Mouse (Mus musculus) spleen, adult 12 weeks (tissue): ENCODE data around the gene Ttc12.

Experiments used
- DNase-seq: peaks from one replicate; pipeline ENCODE4 v3.0.0; 2022; ENCODE audit warnings: low spot score

Ttc12 gene

DNA sequence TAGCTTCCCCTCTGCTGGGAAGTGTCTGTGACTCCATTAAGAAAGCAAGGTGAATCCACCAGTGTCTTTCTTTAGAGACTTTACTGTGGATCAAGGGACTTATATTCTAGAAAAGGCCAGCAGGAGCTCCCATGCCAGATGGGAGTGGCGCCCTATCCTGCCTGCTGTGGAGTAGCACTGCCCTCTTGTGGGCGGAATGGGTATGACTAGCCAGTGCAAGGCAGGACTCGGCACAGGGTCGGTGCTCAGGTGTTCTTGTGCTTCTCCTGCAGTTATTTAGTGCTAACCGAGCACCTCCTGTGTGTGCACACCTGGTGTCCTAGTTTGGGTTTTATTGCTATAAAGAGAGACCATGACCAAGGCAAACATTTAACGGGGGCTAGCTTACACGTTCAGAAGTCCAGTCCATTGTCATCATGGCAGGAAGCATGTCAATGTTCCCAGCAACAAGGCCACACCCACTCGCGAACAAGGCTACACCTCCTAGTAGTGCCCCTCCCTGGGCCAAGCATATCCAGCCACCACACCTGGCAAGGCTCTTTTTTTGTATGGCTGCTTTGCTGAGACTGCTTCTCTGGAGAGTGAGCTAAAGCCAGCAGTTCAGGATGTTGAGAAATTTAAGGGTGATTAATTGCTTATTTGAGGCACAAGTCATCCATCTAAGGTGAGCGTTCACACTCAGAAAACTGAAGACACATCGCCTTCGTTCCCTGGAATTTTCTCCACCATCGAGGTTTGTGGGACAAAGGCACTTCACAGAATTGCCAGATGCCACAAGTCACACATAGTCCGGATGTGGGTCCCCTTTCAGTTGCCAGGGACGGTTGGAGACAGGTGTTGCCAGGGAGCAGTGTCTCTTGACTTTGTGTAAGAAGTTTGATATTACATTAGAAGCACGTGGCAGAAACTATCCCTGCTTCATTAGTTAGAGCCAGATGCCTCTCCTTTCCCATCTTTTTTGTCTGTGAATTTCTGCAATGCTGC is 3.2 kb upstream of the Ttc12 start:
- DNase-seq = peak; percentile 14

DNA sequence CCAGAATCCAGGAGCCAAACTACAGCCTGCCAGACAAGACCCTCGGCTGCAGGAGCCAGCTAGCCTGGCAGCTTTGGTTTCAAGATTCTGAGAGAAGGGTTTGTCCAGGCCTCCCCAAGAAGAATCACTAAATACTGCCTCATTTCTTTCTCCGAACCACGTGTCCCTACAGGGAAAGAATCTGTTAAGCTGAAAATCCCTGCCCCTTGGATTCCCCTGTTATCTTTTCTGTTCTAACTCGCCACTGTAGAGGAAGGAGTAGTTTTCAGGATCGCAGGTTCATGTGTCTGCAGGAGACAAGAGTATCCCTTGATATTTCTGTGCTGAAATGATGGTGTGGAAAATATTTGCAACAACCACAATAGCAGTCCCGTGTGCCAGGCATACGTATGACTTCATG is 2.2 kb upstream of the Ttc12 start:
- DNase-seq = no peak

GRCm38 (mm10) chr9:49487657-49487943 is 1.6 kb upstream of the Ttc12 start:
- no peak for DNase-seq

DNA sequence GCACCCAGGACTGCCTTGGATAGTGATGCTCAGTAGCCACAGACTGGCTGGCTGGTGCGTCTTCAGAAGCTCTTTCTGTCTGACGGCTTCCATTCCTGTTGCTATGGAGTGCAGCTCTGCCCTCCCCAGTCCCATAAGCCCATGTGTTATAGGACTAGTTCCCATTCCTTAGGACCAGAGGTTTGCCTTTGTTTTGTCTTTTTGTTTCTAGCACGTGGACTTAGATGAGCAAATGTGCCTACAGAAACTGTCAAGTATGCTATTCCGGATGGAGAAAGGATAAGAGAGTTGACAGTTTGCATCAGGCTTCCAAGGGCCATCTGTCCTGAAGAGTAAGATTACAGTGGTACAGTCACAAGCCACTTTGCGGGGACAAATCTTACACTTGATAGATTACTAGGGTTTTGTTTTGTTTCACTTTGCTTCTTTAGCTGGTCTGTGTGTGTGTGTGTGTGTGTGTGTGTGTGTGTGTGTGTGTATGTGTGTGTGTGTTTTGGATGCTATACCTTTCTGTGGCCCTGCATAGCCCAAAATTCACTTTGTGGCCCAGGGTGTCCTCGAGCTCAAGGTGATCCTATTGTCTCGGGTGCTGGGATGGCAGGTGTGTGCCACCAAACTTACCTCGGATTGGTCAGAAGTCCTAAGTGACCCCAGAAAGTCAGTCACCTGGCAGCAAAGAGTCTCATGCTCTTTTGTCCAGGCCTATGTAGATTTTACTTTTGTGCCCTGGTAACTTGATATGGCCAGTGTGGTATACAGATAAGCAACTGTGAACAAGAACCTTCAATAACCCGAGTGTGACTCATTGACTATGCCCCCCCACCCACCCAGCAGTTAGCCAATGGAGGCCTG is 1.0 kb upstream of the Ttc12 start:
- no peak for DNase-seq

GRCm38 (mm10) chr9:49485250-49485891 is 654 bp downstream of the Ttc12 start:
- DNase-seq = no peak

DNA sequence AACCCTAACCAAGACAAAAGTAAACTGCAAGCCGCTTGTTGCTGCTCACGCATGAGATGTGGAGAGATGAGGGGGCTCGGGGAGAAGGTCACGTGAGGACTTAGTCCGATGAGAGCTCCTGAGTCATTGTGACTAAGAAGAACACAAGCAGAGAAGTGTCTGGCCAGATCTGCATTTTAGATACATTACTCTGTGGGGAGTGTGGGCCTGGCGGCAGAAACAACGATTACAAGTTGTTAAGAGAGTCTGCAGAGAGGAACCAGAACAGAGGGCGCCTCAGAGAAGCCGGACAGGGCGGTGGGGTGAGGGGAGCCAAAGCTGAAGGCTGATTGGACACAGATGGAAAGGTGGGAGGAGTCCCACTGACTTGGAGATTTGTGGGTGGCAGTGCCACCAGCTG is 2.7 kb downstream of the Ttc12 start:
- DNase-seq = no peak

DNA sequence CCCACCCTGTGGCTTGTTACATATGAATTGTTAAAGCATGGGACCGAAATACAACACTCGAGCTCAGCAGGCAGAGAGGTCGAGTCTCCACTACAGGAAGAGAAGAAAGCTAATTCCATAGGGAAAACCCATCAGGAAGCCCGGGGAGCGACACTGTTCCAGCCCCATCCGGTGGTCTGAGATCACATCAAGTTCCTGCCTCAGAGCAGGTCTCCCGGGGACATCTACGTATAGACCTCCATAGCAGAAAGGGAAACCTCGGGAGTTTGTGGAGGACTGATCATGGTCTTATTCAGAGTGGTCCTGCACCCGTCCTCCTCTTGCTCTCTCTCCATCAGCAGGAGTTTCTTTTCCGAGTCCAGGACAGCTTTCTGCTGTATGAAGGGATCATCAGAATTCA is 13.9 kb downstream of the Ttc12 start:
- DNase-seq = no peak

DNA sequence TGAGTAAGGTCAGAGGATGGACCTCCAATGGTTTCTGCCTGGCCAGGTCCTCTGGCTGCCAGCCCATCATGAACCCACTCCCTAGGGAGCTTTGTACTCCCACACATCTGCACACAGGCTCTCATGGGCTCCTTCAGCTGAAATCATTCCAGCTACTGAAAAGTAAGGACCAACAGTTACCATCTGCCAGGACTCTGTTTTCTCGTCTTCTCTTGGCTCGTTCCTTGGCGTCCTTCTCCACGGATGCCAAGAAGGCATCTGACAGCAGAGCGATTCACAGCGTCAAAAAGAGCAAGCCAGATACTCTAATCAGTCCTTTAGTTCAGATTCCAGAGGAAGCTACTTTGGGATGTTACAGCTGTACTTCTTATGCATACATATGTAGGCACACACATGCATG is 15.1 kb downstream of the Ttc12 start:
- no peak for DNase-seq

- DNase-seq = no peak
Measured at GRCm38 (mm10) chr9:49470006-49470405, 16.0 kb downstream of the Ttc12 start.

DNA sequence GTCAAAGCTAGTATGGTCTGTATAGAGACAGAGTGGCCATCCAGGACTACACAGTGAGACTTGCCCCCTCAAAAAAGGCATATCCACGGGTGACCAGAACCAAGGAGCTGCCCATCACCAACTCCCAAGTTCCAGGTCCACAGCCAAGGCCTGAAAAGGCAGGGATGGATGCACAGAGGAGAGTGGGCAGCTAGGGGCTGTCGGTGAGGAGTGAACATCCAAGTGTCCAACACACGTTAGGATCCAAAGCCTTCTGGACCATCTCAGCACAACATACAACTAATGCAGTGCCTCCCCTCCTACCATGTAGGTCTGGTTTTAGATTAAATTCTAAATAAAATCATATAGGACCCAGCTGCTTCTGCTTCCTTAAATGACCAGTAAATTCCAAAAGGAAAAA is 29.9 kb downstream of the Ttc12 start:
- no peak for DNase-seq

- DNase-seq = no peak
Measured at GRCm38 (mm10) chr9:49452396-49452795, 33.6 kb downstream of the Ttc12 start.

GRCm38 (mm10) chr9:49450491-49450890 is 35.5 kb downstream of the Ttc12 start:
- no peak for DNase-seq

GRCm38 (mm10) chr9:49442621-49443020 is 43.4 kb downstream of the Ttc12 start:
- DNase-seq = no peak

GRCm38 (mm10) chr9:49427478-49427877 is 58.5 kb downstream of the Ttc12 start:
- DNase-seq = no peak

- DNase-seq = no peak
Measured at GRCm38 (mm10) chr9:49426921-49427320, 59.1 kb downstream of the Ttc12 start, which contains the start of gene Ankk1. Gene Ankk1, minus strand, starts transcription at chr9:49427021.

- no peak for DNase-seq
Measured at GRCm38 (mm10) chr9:49425585-49425984, 60.4 kb downstream of the Ttc12 start.

GRCm38 (mm10) chr9:49423866-49424265 is 62.2 kb downstream of the Ttc12 start:
- no peak for DNase-seq

- no peak for DNase-seq
Measured at GRCm38 (mm10) chr9:49410621-49411020, 75.4 kb downstream of the Ttc12 start.

GRCm38 (mm10) chr9:49407028-49407427 is 79.0 kb downstream of the Ttc12 start:
- DNase-seq = no peak

GRCm38 (mm10) chr9:49403711-49404110 is 82.3 kb downstream of the Ttc12 start:
- no peak for DNase-seq

GRCm38 (mm10) chr9:49396006-49396405 is 90.0 kb downstream of the Ttc12 start:
- DNase-seq = no peak

DNA sequence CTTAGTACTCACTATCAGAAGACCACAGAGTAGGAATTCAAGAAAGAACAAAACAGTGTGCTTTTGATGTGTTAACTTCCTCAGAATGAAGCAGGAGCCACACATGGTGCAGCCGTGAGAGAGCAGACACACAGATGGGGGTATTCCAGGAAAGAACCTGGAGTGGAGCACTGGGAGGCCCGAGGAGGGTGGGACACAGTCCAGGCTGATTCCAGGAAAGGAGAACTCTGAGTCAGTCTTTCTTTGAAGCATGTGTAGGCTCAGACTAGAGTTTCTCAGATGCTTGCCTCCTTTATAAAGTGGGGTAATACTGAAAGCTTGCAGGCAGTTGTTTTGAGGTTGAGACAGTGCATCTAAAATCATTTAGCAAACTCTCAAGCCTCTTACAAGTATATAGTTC is 93.8 kb downstream of the Ttc12 start:
- DNase-seq = no peak
